Mouse (Mus musculus) lung, postnatal 0 days (tissue): ENCODE measurements at regions not wholly inside any gene's neighbourhood (a gene's known extent, or its start where the extent isn't known, plus 50 kb on each side); places are given as distances from the start of the nearest gene placed in this dataset.

ENCODE experiments used
- CTCF ChIP-seq: IDR thresholded peaks from 2 replicates; pipeline ENCODE4 v1.5.1; 2016; ENCODE audit warnings: antibody characterized with exemption, mild to moderate bottlenecking
- EP300 ChIP-seq: IDR thresholded peaks from 2 replicates; pipeline ENCODE4 v1.6.1; 2016; ENCODE audit warnings: antibody characterized with exemption, mild to moderate bottlenecking, control low read depth

- TF ChIP-seq CTCF (no peak), EP300 (no peak)
Measured at GRCm38 (mm10) chr7:66491501-66491900, 64.2 kb upstream of the Aldh1a3 start.
